Mouse (Mus musculus): ENCODE measurements around the gene Orm1. TPM values are rescaled to one million over a fixed set of nuclear protein-coding genes. Genes with fewer than 3 reads are reported as not detected.

The Orm1 gene
- total and polyA plus RNA-seq, 3 experiments, result not detected

DNA sequence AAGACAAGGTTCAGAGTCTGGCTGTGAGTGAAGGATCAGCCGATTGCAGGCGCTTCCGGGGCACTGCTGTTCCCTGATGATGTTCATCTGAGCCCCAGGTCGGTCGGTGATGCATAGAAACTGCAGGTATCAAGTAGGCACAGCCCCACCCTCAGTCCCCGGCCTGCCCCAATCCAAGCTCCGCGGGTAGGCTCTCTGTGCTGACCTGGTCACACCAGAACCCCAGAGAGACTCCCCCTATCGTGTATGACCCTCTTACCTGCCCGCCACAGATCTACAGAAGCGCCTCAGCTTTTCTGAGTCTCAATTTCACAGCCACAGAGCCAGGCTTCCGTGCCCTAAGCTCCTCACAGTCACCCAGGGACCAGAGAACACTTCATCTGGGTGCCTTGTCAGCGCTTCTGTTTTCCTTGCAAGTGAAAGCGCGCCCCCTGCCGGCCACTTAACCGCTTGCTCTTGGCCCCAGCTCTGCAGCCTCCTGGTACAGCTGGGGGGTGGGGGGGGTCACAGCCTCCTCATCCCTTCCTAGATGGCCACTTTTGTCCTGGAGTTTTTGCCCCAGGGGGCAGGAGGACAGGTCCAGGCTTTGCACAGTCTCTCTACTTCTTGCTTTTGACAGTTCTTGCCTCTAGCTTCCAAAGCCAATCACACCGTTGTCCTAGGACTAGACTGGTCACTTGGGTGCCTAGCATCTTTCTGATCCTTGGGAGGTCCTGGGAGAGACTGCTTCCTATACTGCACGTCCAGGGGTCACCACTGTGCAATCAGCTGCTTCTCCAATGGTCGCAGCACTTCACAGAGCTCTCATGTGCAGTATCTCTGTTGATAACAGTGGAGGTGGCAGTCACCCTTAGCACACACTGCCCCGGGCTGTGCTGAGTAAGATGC, 36.9 kb upstream of the Orm1 start:
- in situ Hi-C loops (cut with MboI; ENCODE audit: low pct_ligation_motif_present, low pct_unique_long_range_greater_than_20kb, low sequenced_read_pairs), result no loop called here
- H3K4me2 ChIP-seq (ENCODE audit: insufficient read depth, low read depth, poor library complexity, severe bottlenecking), result no peak overlapping the region
- no peak overlapping the region for H3K9ac ChIP-seq (ENCODE audit: insufficient read depth, low read depth)
- H3K79me2 ChIP-seq (replicated peaks; ENCODE audit: control insufficient read depth, extremely low read depth, insufficient read depth, poor library complexity, severe bottlenecking), result no peaks in the 10 kb centered on the region
- peaks cover 94% of the 10 kb centered on the region for H3K27me3 ChIP-seq (replicated peaks)
- no peak overlapping the region for H3K27ac ChIP-seq (ENCODE audit: insufficient read depth, low read depth)
- no peaks in the 10 kb centered on the region for H3K36me3 ChIP-seq (replicated peaks in 1 of 2; ENCODE audit: control insufficient read depth in 1 of 2, insufficient read depth in 1 of 2, low read length in 1 of 2)
- no peaks in the 10 kb centered on the region for H3K9me3 ChIP-seq (replicated peaks; ENCODE audit: low read length)
- peak; percentile 76 for DNase-seq (ENCODE audit: extremely low read depth)
- H3K4me3 ChIP-seq (replicated peaks in 1 of 3; ENCODE audit: low read depth in 2 of 3, low read length in 2 of 3, poor library complexity in 1 of 3), result no peak overlapping the region
- TF ChIP-seq NELFE (IDR thresholded peaks at IDR 0.05; ENCODE audit: low read depth, low read length) (no peak), SMC3 (IDR thresholded peaks at IDR 0.05; ENCODE audit: low read depth, low read length) (peak; percentile 89), SIN3A (IDR thresholded peaks at IDR 0.05; ENCODE audit: low read length) (no peak), RAD21 (IDR thresholded peaks at IDR 0.05; ENCODE audit: low read depth, low read length) (peak; percentile 68), ETS1 (conservative IDR thresholded peaks at IDR 0.05; ENCODE audit: low read depth, low read length) (no peak), BHLHE40 (IDR thresholded peaks at IDR 0.05; ENCODE audit: low read depth, low read length) (no peak), MAFK (IDR thresholded peaks at IDR 0.05; ENCODE audit: insufficient replicate concordance, low read length) (peak; percentile 88), ZKSCAN1 (IDR thresholded peaks at IDR 0.05; ENCODE audit: borderline replicate concordance, low read depth, low read length) (no peak), CTCF (conservative IDR thresholded peaks at IDR 0.05 in 1 of 2, IDR thresholded peaks at IDR 0.05 in 1 of 2; ENCODE audit: low read depth in 2 of 2, low read length in 2 of 2) (peak; percentile 7 to 87; a peak in 3 of 4 replicates)
- dilution Hi-C loops (cut with MboI; ENCODE audit: extremely low pct_ligation_motif_present, extremely low pct_unique_long_range_greater_than_20kb, low sequenced_read_pairs), result no loop called here
- H3K4me1 ChIP-seq (ENCODE audit: control insufficient read depth in 1 of 2, insufficient read depth in 2 of 2), result peaks cover 3 to 4% of the 10 kb centered on the region in 2 experiments; a peak in 1 of 4 replicates

DNA sequence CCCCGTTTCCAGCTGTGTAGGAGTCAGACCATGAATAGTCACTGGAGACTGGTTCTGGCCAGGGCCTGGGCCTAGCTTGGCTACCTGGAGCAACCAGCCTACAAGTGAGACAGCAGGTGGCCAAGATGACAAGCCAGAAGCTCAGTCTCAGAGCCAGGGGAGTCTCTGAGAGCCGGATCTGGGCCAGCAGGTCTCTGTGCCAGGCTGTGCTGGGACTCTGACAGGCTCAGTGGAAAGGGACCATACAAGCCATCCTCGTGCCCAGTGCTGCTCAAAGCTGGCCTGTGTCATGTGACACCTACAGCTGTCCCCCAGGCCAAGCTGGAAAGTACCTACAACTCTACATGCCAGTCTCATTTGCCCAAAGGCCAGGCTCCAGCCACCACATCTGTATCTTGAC, 36.0 kb upstream of the Orm1 start:
- H3K4me2 ChIP-seq (ENCODE audit: insufficient read depth, low read depth, poor library complexity, severe bottlenecking), result no peak overlapping the region
- DNase-seq (ENCODE audit: extremely low read depth), result no peak
- in situ Hi-C loops (cut with MboI; ENCODE audit: low pct_ligation_motif_present, low pct_unique_long_range_greater_than_20kb, low sequenced_read_pairs) (no loop called here), dilution Hi-C loops (cut with MboI; ENCODE audit: extremely low pct_ligation_motif_present, extremely low pct_unique_long_range_greater_than_20kb, low sequenced_read_pairs) (no loop called here)
- H3K27ac ChIP-seq (ENCODE audit: insufficient read depth, low read depth), result no peak overlapping the region
- H3K36me3 ChIP-seq (replicated peaks in 1 of 2; ENCODE audit: control insufficient read depth in 1 of 2, insufficient read depth in 1 of 2, low read length in 1 of 2), result no peaks in the 10 kb centered on the region
- no peaks in the 10 kb centered on the region for H3K79me2 ChIP-seq (replicated peaks; ENCODE audit: control insufficient read depth, extremely low read depth, insufficient read depth, poor library complexity, severe bottlenecking)
- H3K9ac ChIP-seq (ENCODE audit: insufficient read depth, low read depth), result no peak overlapping the region
- H3K27me3 ChIP-seq (replicated peaks), result peaks cover 93% of the 10 kb centered on the region
- peaks cover 0 to 4% of the 10 kb centered on the region in 2 experiments; a peak in 1 of 4 replicates for H3K4me1 ChIP-seq (ENCODE audit: control insufficient read depth in 1 of 2, insufficient read depth in 2 of 2)
- no peaks in the 10 kb centered on the region for H3K9me3 ChIP-seq (replicated peaks; ENCODE audit: low read length)
- no peak overlapping the region for H3K4me3 ChIP-seq (replicated peaks in 1 of 3; ENCODE audit: low read depth in 2 of 3, low read length in 2 of 3, poor library complexity in 1 of 3)
- no peak for TF ChIP-seq PAX5 (IDR thresholded peaks at IDR 0.05; ENCODE audit: low read length)
- TF ChIP-seq CHD1 (IDR thresholded peaks at IDR 0.05; ENCODE audit: low read depth, low read length), result no peak
- TF ChIP-seq POLR2A (IDR thresholded peaks at IDR 0.05; ENCODE audit: low read depth, low read length), result no peak
- no peak for TF ChIP-seq RCOR1 (conservative IDR thresholded peaks at IDR 0.05; ENCODE audit: low read depth, low read length)
- no peak for TF ChIP-seq UBTF (IDR thresholded peaks at IDR 0.05; ENCODE audit: low read depth, low read length)
- no peak for TF ChIP-seq TCF12 (IDR thresholded peaks at IDR 0.05; ENCODE audit: low read depth, low read length)
- no peak for TF ChIP-seq IRF4 (IDR thresholded peaks at IDR 0.05; ENCODE audit: low read depth, low read length)
- no peak for TF ChIP-seq JUN (IDR thresholded peaks at IDR 0.05; ENCODE audit: insufficient read depth, low read depth, low read length)
- TF ChIP-seq ZMIZ1 (IDR thresholded peaks at IDR 0.05; ENCODE audit: low read depth, low read length), result no peak
- no peak for TF ChIP-seq SMC3 (IDR thresholded peaks at IDR 0.05; ENCODE audit: low read depth, low read length)
- TF ChIP-seq ZKSCAN1 (IDR thresholded peaks at IDR 0.05; ENCODE audit: borderline replicate concordance, low read depth, low read length), result no peak
- no peak for TF ChIP-seq MAFK (IDR thresholded peaks at IDR 0.05; ENCODE audit: insufficient replicate concordance, low read length)
- no peak for TF ChIP-seq JUND (conservative IDR thresholded peaks at IDR 0.05; ENCODE audit: low read depth, low read length)
- TF ChIP-seq E2F4 (IDR thresholded peaks at IDR 0.05; ENCODE audit: insufficient replicate concordance, low read depth, low read length), result no peak

All from CH12.LX (cell line).